Mouse (Mus musculus) central nervous system, embryonic 18 days (tissue): ENCODE data around the gene Pdcd1. TPM values are rescaled to one million over a fixed set of nuclear protein-coding genes. Genes with fewer than 3 reads are reported as not detected.

ENCODE experiments used
- polyA plus RNA-seq: library from polyadenylated mRNA; depleted of rRNA; stranded (reverse); fragments of >200 nt; gene quantifications from 2 replicates; pipeline ENCODE4 v1.2.3, GENCODE M21; 2012; rRNA removed

The Pdcd1 gene
- 0.04 and 0.05 TPM in 2 replicates for polyA plus RNA-seq

DNA sequence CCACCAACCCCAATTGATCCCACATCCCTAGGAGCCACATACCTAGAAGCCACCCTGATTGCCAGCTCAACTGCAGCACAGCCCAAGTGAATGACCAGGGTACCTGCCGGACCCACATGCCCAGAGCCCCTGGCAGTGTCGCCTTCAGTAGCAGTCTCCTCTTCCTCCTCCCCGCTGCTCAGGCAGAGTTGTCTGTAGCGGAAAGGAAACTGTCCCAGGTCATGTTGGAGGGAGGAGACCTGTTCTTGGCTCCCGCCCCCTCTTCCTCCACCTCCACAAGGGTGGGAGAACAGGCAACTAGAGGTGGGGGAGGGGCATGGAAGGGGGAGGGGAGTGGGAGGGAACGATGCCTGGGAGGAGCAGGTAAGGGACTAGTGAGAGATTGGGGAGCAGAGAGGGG, at the start of gene Pdcd1:
Gene Pdcd1, minus strand, starts transcription at position 181 of the 400 bp plus-strand sequence.

DNA sequence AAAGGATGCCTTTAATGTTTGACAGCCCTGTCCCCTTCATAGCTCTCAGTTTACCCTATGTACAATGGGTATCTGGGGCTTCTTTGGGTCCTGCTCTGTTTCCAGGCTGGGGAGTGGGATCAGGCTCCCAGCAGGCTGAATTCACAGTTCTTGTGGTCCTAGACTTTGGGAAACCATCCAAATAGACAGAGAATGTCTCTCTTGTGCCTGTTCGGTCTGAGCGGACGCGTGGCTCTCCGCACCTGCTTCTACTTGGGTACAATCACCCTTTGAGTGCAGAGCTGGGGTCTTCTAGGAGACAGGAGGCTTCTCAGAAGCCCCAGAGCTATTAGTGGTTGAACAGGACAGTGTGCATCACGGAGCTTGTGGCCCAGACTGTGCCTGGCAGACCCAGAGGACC, 32.2 kb downstream of the Pdcd1 start, which contains the start of gene Neu4:
Gene Neu4, plus strand, starts transcription at position 301 of the 400 bp plus-strand sequence.

DNA sequence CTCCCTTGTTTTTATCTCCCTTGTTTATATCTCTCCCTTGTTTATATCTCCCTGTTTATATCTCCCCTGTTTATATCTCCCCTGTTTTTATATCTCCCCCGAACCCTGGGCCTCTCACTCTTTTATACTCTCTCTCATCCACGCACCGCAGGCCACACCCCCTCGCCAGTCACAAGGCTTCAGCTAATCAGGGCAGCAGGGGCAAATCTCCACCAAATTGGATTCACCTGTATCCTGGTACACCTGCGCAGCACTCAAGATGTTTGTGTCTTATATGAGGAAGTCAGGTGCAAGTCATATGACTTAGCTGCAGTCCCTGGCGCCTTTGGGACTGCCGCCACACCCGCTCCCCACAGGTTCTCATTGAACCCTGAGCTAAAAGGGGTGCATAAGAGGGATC, 62.1 kb downstream of the Pdcd1 start, which contains the start of gene Gal3st2c:
Gene Gal3st2c, plus strand, starts transcription at position 301 of the 400 bp plus-strand sequence.

Other genes with a start within 250 kb of the Pdcd1 start
- gene Ing5, start 248.6 kb downstream of the Pdcd1 start, polyA plus RNA-seq, result 8.7 and 9.1 TPM in 2 replicates
- gene D2hgdh, start 227.6 kb downstream of the Pdcd1 start, polyA plus RNA-seq, result 17.2 and 18.9 TPM in 2 replicates
- gene Gal3st2, start 191.2 kb downstream of the Pdcd1 start, polyA plus RNA-seq, result 0.07 TPM in 1 of 2 replicates, not detected in the other
- gene Gal3st2b, start 134.2 kb downstream of the Pdcd1 start, polyA plus RNA-seq, result not detected in 2 replicates
- gene Gal3st2c, start 62.0 kb downstream of the Pdcd1 start, polyA plus RNA-seq, result not detected in 2 replicates
- gene Neu4, start 32.1 kb downstream of the Pdcd1 start, polyA plus RNA-seq, result 0.14 and 0.28 TPM in 2 replicates